Mouse (Mus musculus): ENCODE data around the gene Vrtn. TPM values are rescaled to one million over a fixed set of nuclear protein-coding genes. Genes with fewer than 3 reads are reported as not detected.

The Vrtn gene
- polyA plus RNA-seq, 2 experiments = not detected

- Histone ChIP-seq H3K27ac (no peak overlapping the region), H3K36me3 (replicated peaks; ENCODE audit: control insufficient read depth, insufficient read depth, low read depth) (no peaks in the 10 kb centered on the region), H3K9me3 (ENCODE audit: control insufficient read depth, low read length) (no peaks in the 10 kb centered on the region), H3K4me1 (replicated peaks; ENCODE audit: control insufficient read depth in 2 of 2, insufficient read depth in 2 of 2, low read length in 1 of 2) (no peaks in the 10 kb centered on the region; a peak in 1 of 4 replicates), H3K4me3 (ENCODE audit: insufficient read depth in 1 of 2, low read depth in 2 of 2, low read length in 2 of 2) (no peak overlapping the region), H3K4me2 (ENCODE audit: low read depth) (no peak overlapping the region), H3K27me3 (ENCODE audit: control insufficient read depth, insufficient read depth, low read length) (no peaks in the 10 kb centered on the region; the same call in 1 of the 2 replicates), H3K9ac (replicated peaks) (no peak overlapping the region)
- WGBS (ENCODE audit: insufficient replicate concordance) = 68% methylated on average over 13 of the region's 13 CpGs
- no peak for ATAC-seq (ENCODE audit: insufficient read depth)
- DNase-seq (ENCODE audit: low read depth in 3 of 3, low spot score in 3 of 3) = no peak
- TF ChIP-seq CTCF (IDR thresholded peaks at IDR 0.05; ENCODE audit: low read depth) (no peak), EP300 (IDR thresholded peaks at IDR 0.05; ENCODE audit: low read depth) (no peak)
These were observed 9.4 kb downstream of the Vrtn start for GRCm38 (mm10) chr12:84650234-84650633.

GRCm38 (mm10) chr12:84653912-84654311 lies 13.1 kb downstream of the Vrtn start:
- no peak overlapping the region for H3K9ac ChIP-seq (replicated peaks)
- peak; percentile 94 for TF ChIP-seq CTCF (IDR thresholded peaks at IDR 0.05; ENCODE audit: low read depth)
- no peak for TF ChIP-seq EP300 (IDR thresholded peaks at IDR 0.05; ENCODE audit: low read depth)

GRCm38 (mm10) chr12:84670555-84670954 lies 29.7 kb downstream of the Vrtn start:
- no peaks in the 10 kb centered on the region for H3K9me3 ChIP-seq (ENCODE audit: control insufficient read depth, low read length)
- H3K36me3 ChIP-seq (replicated peaks; ENCODE audit: control insufficient read depth, insufficient read depth, low read depth) = no peaks in the 10 kb centered on the region
- H3K27ac ChIP-seq = no peak overlapping the region
- H3K4me2 ChIP-seq (ENCODE audit: low read depth) = no peak overlapping the region
- H3K9ac ChIP-seq (replicated peaks) = no peak overlapping the region
- no peaks in the 10 kb centered on the region for H3K4me1 ChIP-seq (replicated peaks; ENCODE audit: control insufficient read depth in 2 of 2, insufficient read depth in 2 of 2, low read length in 1 of 2)
- ATAC-seq (ENCODE audit: insufficient read depth) (no peak), DNase-seq (ENCODE audit: low read depth in 3 of 3, low spot score in 3 of 3) (peak in 2 of 3 experiments; percentile 6 to 11)
- no peaks in the 10 kb centered on the region; the same call in 1 of the 2 replicates for H3K27me3 ChIP-seq (ENCODE audit: control insufficient read depth, insufficient read depth, low read length)
- TF ChIP-seq CTCF (IDR thresholded peaks at IDR 0.05; ENCODE audit: low read depth) (peak; percentile 57), EP300 (IDR thresholded peaks at IDR 0.05; ENCODE audit: low read depth) (no peak)
- no peak overlapping the region for H3K4me3 ChIP-seq (ENCODE audit: insufficient read depth in 1 of 2, low read depth in 2 of 2, low read length in 2 of 2)
- WGBS (ENCODE audit: insufficient replicate concordance) = 60% methylated on average over 3 of the region's 3 CpGs

More at GRCm38 (mm10) chr12:84653912-84654311, 13.1 kb downstream of the Vrtn start:
- Histone ChIP-seq H3K9me3 (ENCODE audit: control insufficient read depth, low read length) (no peaks in the 10 kb centered on the region), H3K36me3 (replicated peaks; ENCODE audit: control insufficient read depth, insufficient read depth, low read depth) (no peaks in the 10 kb centered on the region), H3K27me3 (ENCODE audit: control insufficient read depth, insufficient read depth, low read length) (no peaks in the 10 kb centered on the region; the same call in 1 of the 2 replicates), H3K27ac (no peak overlapping the region), H3K4me3 (ENCODE audit: insufficient read depth in 1 of 2, low read depth in 2 of 2, low read length in 2 of 2) (no peak overlapping the region), H3K4me2 (ENCODE audit: low read depth) (no peak overlapping the region), H3K4me1 (replicated peaks; ENCODE audit: control insufficient read depth in 2 of 2, insufficient read depth in 2 of 2, low read length in 1 of 2) (no peaks in the 10 kb centered on the region; a peak in 1 of 4 replicates)
- DNase-seq (ENCODE audit: low read depth in 3 of 3, low spot score in 3 of 3) (peak in 1 of 3 experiments; percentile 30), ATAC-seq (ENCODE audit: insufficient read depth) (no peak)
- WGBS (ENCODE audit: insufficient replicate concordance) = 16% methylated on average over 3 of the region's 3 CpGs

- no peaks in the 10 kb centered on the region for H3K9me3 ChIP-seq (ENCODE audit: control insufficient read depth, low read length)
- TF ChIP-seq CTCF (IDR thresholded peaks at IDR 0.05; ENCODE audit: low read depth) (no peak), EP300 (IDR thresholded peaks at IDR 0.05; ENCODE audit: low read depth) (no peak)
- H3K4me1 ChIP-seq (replicated peaks; ENCODE audit: control insufficient read depth in 2 of 2, insufficient read depth in 2 of 2, low read length in 1 of 2) = no peaks in the 10 kb centered on the region
- no peaks in the 10 kb centered on the region; the same call in 1 of the 2 replicates for H3K27me3 ChIP-seq (ENCODE audit: control insufficient read depth, insufficient read depth, low read length)
- H3K36me3 ChIP-seq (replicated peaks; ENCODE audit: control insufficient read depth, insufficient read depth, low read depth) = no peaks in the 10 kb centered on the region
- no peak overlapping the region for H3K4me3 ChIP-seq (ENCODE audit: insufficient read depth in 1 of 2, low read depth in 2 of 2, low read length in 2 of 2)
- DNase-seq (ENCODE audit: low read depth in 3 of 3, low spot score in 3 of 3) (no peak), ATAC-seq (ENCODE audit: insufficient read depth) (no peak)
- no peak overlapping the region for H3K4me2 ChIP-seq (ENCODE audit: low read depth)
- H3K27ac ChIP-seq = no peak overlapping the region
- WGBS (ENCODE audit: insufficient replicate concordance) = 22% methylated on average over 10 of the region's 10 CpGs
- H3K9ac ChIP-seq (replicated peaks) = no peak overlapping the region
These were observed 30.8 kb downstream of the Vrtn start for GRCm38 (mm10) chr12:84671646-84672045.

- no peaks in the 10 kb centered on the region for H3K36me3 ChIP-seq (replicated peaks; ENCODE audit: control insufficient read depth, insufficient read depth, low read depth)
- no peaks in the 10 kb centered on the region for H3K4me1 ChIP-seq (replicated peaks; ENCODE audit: control insufficient read depth in 2 of 2, insufficient read depth in 2 of 2, low read length in 1 of 2)
- DNase-seq (ENCODE audit: low read depth in 3 of 3, low spot score in 3 of 3) = no peak
- no peak overlapping the region for H3K27ac ChIP-seq
- no peak overlapping the region for H3K9ac ChIP-seq (replicated peaks)
- WGBS (ENCODE audit: insufficient replicate concordance) = 37% methylated on average over 14 of the region's 14 CpGs
- no peak for TF ChIP-seq CTCF (IDR thresholded peaks at IDR 0.05; ENCODE audit: low read depth)
- ATAC-seq (ENCODE audit: insufficient read depth) = no peak
- no peak overlapping the region for H3K4me3 ChIP-seq (ENCODE audit: insufficient read depth in 1 of 2, low read depth in 2 of 2, low read length in 2 of 2)
- no peaks in the 10 kb centered on the region for H3K9me3 ChIP-seq (ENCODE audit: control insufficient read depth, low read length)
- H3K27me3 ChIP-seq (ENCODE audit: control insufficient read depth, insufficient read depth, low read length) = no peaks in the 10 kb centered on the region
- no peak overlapping the region for H3K4me2 ChIP-seq (ENCODE audit: low read depth)
These were observed 34.1 kb downstream of the Vrtn start for GRCm38 (mm10) chr12:84674666-84675526.
